Mouse (Mus musculus): ENCODE data around the gene Evl.

- TF ChIP-seq USF1 (IDR thresholded peaks at IDR 0.05; ENCODE audit: low read depth) = no peak
- TF ChIP-seq POLR2A (IDR thresholded peaks at IDR 0.05; ENCODE audit: insufficient read length, low read depth) = no peak
These were observed 151.6 kb downstream of the Evl start for GRCm38 (mm10) chr12:108706129-108706528.
